Mouse (Mus musculus) midbrain, embryonic 16.5 days (tissue): Measurements from ENCODE around the gene Cul9. TPM values are rescaled to one million over a fixed set of nuclear protein-coding genes. Genes with fewer than 3 reads are reported as not detected.

Experiments used
- ATAC-seq: fragments of 200-750 bp; cut with Nextera tagmentation; 2 replicates; pipeline ENCODE4 v1.8.0; 2017; ENCODE audit warnings: moderate TSS enrichment
- H3K27ac ChIP-seq: fragments of 300-500 bp; sonication (generic); 2 replicates; pipeline ENCODE4 v1.5.1; 2014; ENCODE audit warnings: mild to moderate bottlenecking, low read length, mixed read lengths
- H3K27me3 ChIP-seq: fragments of 300-500 bp; sonication (generic); 2 replicates; pipeline ENCODE4 v1.6.1; 2014; ENCODE audit warnings: low read depth, low read length, mixed read lengths; ENCODE audit not compliant: control insufficient read depth, insufficient read depth
- H3K36me3 ChIP-seq: fragments of 300-500 bp; sonication (generic); 2 replicates; pipeline ENCODE4 v1.6.1; 2014; ENCODE audit warnings: mild to moderate bottlenecking, low read length, moderate library complexity, mixed read lengths; ENCODE audit not compliant: control insufficient read depth, insufficient read depth
- H3K4me1 ChIP-seq: fragments of 300-500 bp; sonication (generic); 2 replicates; pipeline ENCODE4 v1.6.1; 2014; ENCODE audit warnings: mild to moderate bottlenecking, low read length, mixed read lengths; ENCODE audit not compliant: control insufficient read depth, insufficient read depth
- H3K4me2 ChIP-seq: fragments of 300-500 bp; sonication (generic); 2 replicates; pipeline ENCODE4 v1.6.1; 2014; ENCODE audit warnings: mild to moderate bottlenecking, low read length, mixed read lengths
- H3K4me3 ChIP-seq: fragments of 300-500 bp; sonication (generic); 2 replicates; pipeline ENCODE4 v1.5.1; 2014; ENCODE audit warnings: low read depth, mild to moderate bottlenecking, low read length, moderate library complexity, mixed read lengths
- H3K9ac ChIP-seq: fragments of 300-500 bp; sonication (generic); 2 replicates; pipeline ENCODE4 v1.6.1; 2014; ENCODE audit warnings: low read depth, low read length, mixed read lengths
- H3K9me3 ChIP-seq: fragments of 300-500 bp; sonication (generic); replicated peaks from 2 replicates; pipeline ENCODE4 v1.6.1; 2014; ENCODE audit warnings: mild to moderate bottlenecking, low read length, mixed read lengths; ENCODE audit not compliant: control insufficient read depth, poor library complexity, severe bottlenecking
- WGBS: fragments of 180-500 bp; shearing (Covaris S2); extraction: QIAGEN DNeasy Blood & Tissue Kit; methylation state at CpG from one replicate; pipeline ENCODE4 v1.1.7; 2014; 5-methylcytosine and 5-hydroxymethylcytosine counted together
- polyA plus RNA-seq: library from polyadenylated mRNA; unstranded; fragments of >200 nt; fragmentation: Nextera tagmentation; extraction: Ambion mirVana; gene quantifications from 2 replicates; pipeline ENCODE4 v1.2.1, GENCODE M21; 2015

Gene Cul9
- polyA plus RNA-seq, 1 experiment from 2014 or later, result 28.0 TPM

- Histone ChIP-seq H3K9me3 (no peaks in the 10 kb centered on the region), H3K27me3 (no peaks in the 10 kb centered on the region), H3K4me3 (peak overlapping the region; percentile 37), H3K9ac (peak overlapping the region; percentile 68), H3K4me1 (peaks cover 43% of the 10 kb centered on the region), H3K36me3 (no peaks in the 10 kb centered on the region), H3K27ac (no peak overlapping the region), H3K4me2 (peak overlapping the region; percentile 75)
- 14% methylated on average over 6 of the region's 6 CpGs for WGBS
- no peak for ATAC-seq
Measured at GRCm38 (mm10) chr17:46484461-46484875, 61.7 kb downstream of the Cul9 start.

GRCm38 (mm10) chr17:46484021-46484431 lies 62.2 kb downstream of the Cul9 start:
- peak overlapping the region; percentile 75 for H3K4me2 ChIP-seq
- 0 out of 2 replicates have a peak, but pooled peaks have one; percentile 1 for ATAC-seq
- H3K9me3 ChIP-seq, result no peaks in the 10 kb centered on the region
- H3K27me3 ChIP-seq, result no peaks in the 10 kb centered on the region
- H3K9ac ChIP-seq, result peak overlapping the region; percentile 68
- H3K4me1 ChIP-seq, result peaks cover 43% of the 10 kb centered on the region
- peak overlapping the region; percentile 37 for H3K4me3 ChIP-seq
- H3K27ac ChIP-seq, result no peak overlapping the region
- 1% methylated on average over 13 of the region's 13 CpGs for WGBS
- H3K36me3 ChIP-seq, result no peaks in the 10 kb centered on the region

GRCm38 (mm10) chr17:46483561-46484001 lies 62.6 kb downstream of the Cul9 start:
- H3K4me1 ChIP-seq, result peaks cover 43% of the 10 kb centered on the region
- peak overlapping the region; percentile 68 for H3K9ac ChIP-seq
- peaks cover 2% of the 10 kb centered on the region; the same call in 1 of the 2 replicates for H3K36me3 ChIP-seq
- no peaks in the 10 kb centered on the region for H3K27me3 ChIP-seq
- no peak overlapping the region for H3K27ac ChIP-seq
- peak overlapping the region; percentile 37 for H3K4me3 ChIP-seq
- WGBS, result 2% methylated on average over 16 of the region's 16 CpGs
- H3K4me2 ChIP-seq, result peak overlapping the region; percentile 75
- H3K9me3 ChIP-seq, result no peaks in the 10 kb centered on the region
- peak; percentile 38 for ATAC-seq

- H3K27me3 ChIP-seq, result no peaks in the 10 kb centered on the region
- H3K36me3 ChIP-seq, result peaks cover 43% of the 10 kb centered on the region
- whole genome bisulfite sequencing, result 83% methylated on average over 15 of the region's 15 CpGs
Measured at GRCm38 (mm10) chr17:46477286-46477685, 68.9 kb downstream of the Cul9 start.

GRCm38 (mm10) chr17:46476601-46477000 lies 69.6 kb downstream of the Cul9 start:
- no peaks in the 10 kb centered on the region for H3K4me1 ChIP-seq
- no peak overlapping the region for H3K9ac ChIP-seq
- no peak overlapping the region for H3K27ac ChIP-seq
- H3K9me3 ChIP-seq, result no peaks in the 10 kb centered on the region
- H3K4me3 ChIP-seq, result no peak overlapping the region
- H3K36me3 ChIP-seq, result peaks cover 46% of the 10 kb centered on the region
- 93% methylated on average over 8 of the region's 8 CpGs for WGBS
- no peaks in the 10 kb centered on the region for H3K27me3 ChIP-seq
- no peak for ATAC-seq
- no peak overlapping the region for H3K4me2 ChIP-seq

More at GRCm38 (mm10) chr17:46477286-46477685, 68.9 kb downstream of the Cul9 start:
- no peak for ATAC-seq
- H3K9ac ChIP-seq, result no peak overlapping the region
- H3K4me1 ChIP-seq, result no peaks in the 10 kb centered on the region
- no peak overlapping the region for H3K27ac ChIP-seq
- no peak overlapping the region for H3K4me3 ChIP-seq
- no peak overlapping the region for H3K4me2 ChIP-seq
- H3K9me3 ChIP-seq, result no peaks in the 10 kb centered on the region

GRCm38 (mm10) chr17:46467830-46468229 lies 78.4 kb downstream of the Cul9 start:
- H3K4me3 ChIP-seq, result no peak overlapping the region
- 73% methylated on average over 9 of the region's 9 CpGs for WGBS
- no peaks in the 10 kb centered on the region for H3K27me3 ChIP-seq
- no peak overlapping the region for H3K27ac ChIP-seq
- no peak overlapping the region for H3K9ac ChIP-seq
- no peak for ATAC-seq
- H3K4me2 ChIP-seq, result no peak overlapping the region
- H3K4me1 ChIP-seq, result no peaks in the 10 kb centered on the region
- peaks cover 50% of the 10 kb centered on the region for H3K36me3 ChIP-seq
- H3K9me3 ChIP-seq, result no peaks in the 10 kb centered on the region

GRCm38 (mm10) chr17:46462226-46462625 lies 84.0 kb downstream of the Cul9 start:
- Histone ChIP-seq H3K4me1 (peaks cover 5% of the 10 kb centered on the region; the same call in 1 of the 2 replicates), H3K4me3 (no peak overlapping the region), H3K36me3 (peaks cover 21% of the 10 kb centered on the region), H3K27me3 (no peaks in the 10 kb centered on the region), H3K9me3 (no peaks in the 10 kb centered on the region), H3K9ac (no peak overlapping the region), H3K4me2 (no peak overlapping the region), H3K27ac (no peak overlapping the region)
- no peak for ATAC-seq
- 88% methylated on average over 5 of the region's 5 CpGs for WGBS

- 21% methylated on average over 8 of the region's 8 CpGs for WGBS
- Histone ChIP-seq H3K9ac (no peak overlapping the region), H3K9me3 (no peaks in the 10 kb centered on the region), H3K27ac (no peak overlapping the region), H3K4me3 (no peak overlapping the region), H3K36me3 (peaks cover 17% of the 10 kb centered on the region), H3K4me1 (peaks cover 5% of the 10 kb centered on the region; the same call in 1 of the 2 replicates), H3K27me3 (no peaks in the 10 kb centered on the region), H3K4me2 (no peak overlapping the region)
- ATAC-seq, result no peak
Measured at GRCm38 (mm10) chr17:46461347-46461746, 84.8 kb downstream of the Cul9 start.

- 8% methylated on average over 32 of the region's 32 CpGs for WGBS
- Histone ChIP-seq H3K9me3 (no peaks in the 10 kb centered on the region), H3K4me2 (peak overlapping the region; percentile 16; the same call in 1 of the 2 replicates), H3K4me3 (no peak overlapping the region), H3K9ac (peak overlapping the region; percentile 44; the same call in 1 of the 2 replicates), H3K36me3 (peaks cover 11% of the 10 kb centered on the region), H3K27ac (no peak overlapping the region), H3K4me1 (peaks cover 5% of the 10 kb centered on the region; the same call in 1 of the 2 replicates), H3K27me3 (peaks cover 2% of the 10 kb centered on the region; the same call in 1 of the 2 replicates)
- ATAC-seq, result no peak
Measured at GRCm38 (mm10) chr17:46460673-46461072, 85.5 kb downstream of the Cul9 start.
